Mouse (Mus musculus) midbrain, embryonic 13.5 days (tissue): ENCODE measurements at regions not wholly inside any gene's neighbourhood (a gene's known extent, or its start where the extent isn't known, plus 50 kb on each side); places are given as distances from the start of the nearest gene placed in this dataset.

Experiments
- ATAC-seq: fragments of 200-750 bp; cut with Nextera tagmentation; 2 replicates; pipeline ENCODE4 v1.8.0; 2017; ENCODE audit warnings: mild to moderate bottlenecking, moderate TSS enrichment, moderate library complexity
- H3K27ac ChIP-seq: fragments of 300-500 bp; sonication (generic); 2 replicates; pipeline ENCODE4 v1.5.1; 2015; ENCODE audit warnings: inconsistent platforms, mild to moderate bottlenecking, moderate library complexity
- H3K27me3 ChIP-seq: fragments of 300-500 bp; sonication (generic); 2 replicates; pipeline ENCODE4 v1.6.1; 2015; ENCODE audit warnings: mild to moderate bottlenecking, inconsistent platforms
- H3K36me3 ChIP-seq: fragments of 300-500 bp; sonication (generic); 2 replicates; pipeline ENCODE4 v1.6.1; 2015; ENCODE audit warnings: mild to moderate bottlenecking, inconsistent platforms
- H3K4me1 ChIP-seq: fragments of 300-500 bp; sonication (generic); replicated peaks from 2 replicates; pipeline ENCODE4 v1.6.1; 2015; ENCODE audit warnings: inconsistent platforms
- H3K4me2 ChIP-seq: fragments of 300-500 bp; sonication (generic); replicated peaks from 2 replicates; pipeline ENCODE4 v1.6.1; 2015; ENCODE audit warnings: moderate library complexity, mild to moderate bottlenecking, inconsistent platforms
- H3K4me3 ChIP-seq: fragments of 300-500 bp; sonication (generic); replicated peaks from 2 replicates; pipeline ENCODE4 v1.5.1; 2015; ENCODE audit warnings: mild to moderate bottlenecking, inconsistent platforms
- H3K9ac ChIP-seq: fragments of 300-500 bp; sonication (generic); replicated peaks from 2 replicates; pipeline ENCODE4 v1.6.1; 2015; ENCODE audit warnings: mild to moderate bottlenecking, inconsistent platforms
- H3K9me3 ChIP-seq: fragments of 300-500 bp; sonication (generic); 2 replicates; pipeline ENCODE4 v1.6.1; 2016; ENCODE audit warnings: mild to moderate bottlenecking, inconsistent platforms
- WGBS: fragments of 180-500 bp; shearing (Covaris S2); methylation state at CpG from one replicate; pipeline ENCODE4 v1.1.7; 2015; 5-methylcytosine and 5-hydroxymethylcytosine counted together

DNA sequence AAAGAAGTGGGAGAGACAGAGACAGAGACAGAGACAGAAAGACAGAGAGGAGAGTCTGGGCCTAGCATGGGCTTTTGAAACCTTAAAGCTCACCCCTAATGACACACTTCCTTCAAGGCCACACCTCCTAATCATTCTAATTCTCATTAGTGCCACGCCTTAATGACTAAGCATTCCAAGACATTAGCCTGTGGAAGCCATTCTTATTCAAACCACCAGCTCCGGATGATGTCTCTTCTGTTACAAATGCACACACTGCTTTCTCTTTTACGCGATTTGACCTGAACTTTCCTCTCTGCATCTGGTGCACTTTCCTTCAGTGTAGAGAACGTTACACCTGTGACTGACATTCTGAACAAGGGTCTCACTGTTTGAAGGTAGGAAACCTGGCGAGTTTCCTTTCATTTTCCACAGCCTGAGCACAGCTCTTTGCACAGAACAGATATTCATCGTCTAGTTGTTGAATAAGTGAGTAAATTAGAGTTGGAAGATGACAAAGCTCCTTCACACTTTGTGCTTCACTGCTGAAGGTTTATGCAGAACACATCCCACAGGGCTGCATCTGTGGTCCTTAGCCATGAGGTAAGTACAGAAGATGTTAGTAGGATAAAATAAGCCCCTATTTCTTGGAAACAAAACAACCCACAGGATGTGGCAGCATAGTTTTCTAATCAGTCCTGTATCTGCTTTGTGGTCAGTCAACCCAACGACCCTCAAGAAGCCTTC, 116.8 kb downstream of the Faxc start:
- ATAC-seq = no peak
- Histone ChIP-seq H3K27me3 (no peaks in the 10 kb centered on the region), H3K4me3 (no peak overlapping the region), H3K4me2 (no peak overlapping the region), H3K9me3 (no peaks in the 10 kb centered on the region), H3K27ac (no peak overlapping the region), H3K36me3 (no peaks in the 10 kb centered on the region), H3K4me1 (no peaks in the 10 kb centered on the region), H3K9ac (no peak overlapping the region)
- WGBS = 71% methylated on average over 8 of the region's 8 CpGs

GRCm38 (mm10) chr4:22066785-22067433, 135.8 kb downstream of the Faxc start:
- Histone ChIP-seq H3K36me3 (no peaks in the 10 kb centered on the region), H3K9ac (no peak overlapping the region), H3K27me3 (no peaks in the 10 kb centered on the region), H3K4me3 (no peak overlapping the region), H3K9me3 (no peaks in the 10 kb centered on the region; the same call in 1 of the 2 replicates), H3K4me1 (peaks cover 26% of the 10 kb centered on the region), H3K27ac (peak overlapping the region; percentile 84), H3K4me2 (peak overlapping the region; percentile 19; the same call in 1 of the 2 replicates)
- peak; percentile 94 for ATAC-seq
- 7% methylated on average over 5 of the region's 5 CpGs for WGBS

- no peak overlapping the region for H3K4me3 ChIP-seq
- peak; percentile 41; the same call in 1 of the 2 replicates for ATAC-seq
- no peaks in the 10 kb centered on the region for H3K27me3 ChIP-seq
- no peak overlapping the region for H3K9ac ChIP-seq
- WGBS = 57% methylated on average over 14 of the region's 14 CpGs
- H3K4me1 ChIP-seq = peaks cover 26% of the 10 kb centered on the region
- no peaks in the 10 kb centered on the region; the same call in 1 of the 2 replicates for H3K9me3 ChIP-seq
- peak overlapping the region; percentile 19 for H3K4me2 ChIP-seq
- H3K27ac ChIP-seq = peak overlapping the region; percentile 84
- no peaks in the 10 kb centered on the region for H3K36me3 ChIP-seq
Observed at GRCm38 (mm10) chr4:22067678-22068299, 136.7 kb downstream of the Faxc start.

DNA sequence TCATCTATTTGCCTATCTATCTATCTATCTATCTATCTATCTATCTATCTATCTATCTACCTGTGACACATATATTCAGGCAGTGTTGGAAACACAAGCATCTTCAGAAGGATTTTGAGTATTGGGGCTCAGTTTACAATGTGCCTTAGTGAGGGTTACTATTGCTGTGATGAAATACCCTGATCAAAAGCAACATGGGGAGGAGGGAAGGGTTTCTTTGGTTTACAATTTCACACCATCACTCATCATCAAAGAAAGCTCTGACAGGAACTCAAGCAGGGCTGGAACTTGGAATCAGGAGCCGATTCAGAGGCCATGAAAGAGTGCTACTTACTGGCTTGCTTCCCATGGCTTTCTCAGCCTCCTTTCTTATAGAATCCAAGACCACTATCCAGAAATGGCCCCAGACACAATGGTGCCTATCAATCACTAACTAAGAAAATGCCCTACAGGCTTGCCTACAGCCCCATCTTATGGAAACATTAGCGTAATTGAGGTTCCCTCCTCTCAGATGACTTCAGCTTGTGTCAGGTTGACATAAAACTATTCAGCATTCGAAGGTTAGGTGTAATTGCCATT, 157.2 kb downstream of the Faxc start:
- Histone ChIP-seq H3K27me3 (no peaks in the 10 kb centered on the region), H3K4me2 (no peak overlapping the region), H3K27ac (no peak overlapping the region), H3K4me3 (no peak overlapping the region), H3K9me3 (peaks cover 4% of the 10 kb centered on the region), H3K4me1 (peaks cover 4% of the 10 kb centered on the region; the same call in 1 of the 2 replicates), H3K9ac (no peak overlapping the region), H3K36me3 (no peaks in the 10 kb centered on the region)
- ATAC-seq = peak; percentile 80; the same call in 1 of the 2 replicates
- whole genome bisulfite sequencing = 43% methylated on average over 3 of the region's 3 CpGs

DNA sequence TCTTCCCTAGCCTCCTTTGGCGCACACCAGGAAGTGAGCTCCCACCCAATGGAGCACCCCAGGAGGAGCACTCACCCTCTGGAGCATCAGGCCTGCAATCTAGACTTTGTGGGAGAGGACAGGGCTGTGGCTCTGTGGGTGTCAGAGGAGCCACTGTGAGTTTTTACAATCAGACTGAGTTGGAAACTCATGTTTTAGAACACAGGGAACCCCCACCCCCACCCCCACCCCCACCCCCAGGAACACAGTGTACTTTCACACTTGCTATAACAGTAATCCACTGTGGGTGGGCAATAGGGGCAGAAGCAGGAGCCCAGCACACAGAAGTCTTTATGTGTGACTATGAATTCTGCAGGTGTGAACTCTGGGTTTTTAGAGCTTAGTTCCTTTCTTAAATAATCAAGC, 158.5 kb downstream of the Faxc start:
- Histone ChIP-seq H3K4me1 (peaks cover 10% of the 10 kb centered on the region), H3K27me3 (no peaks in the 10 kb centered on the region), H3K9ac (no peak overlapping the region), H3K4me3 (no peak overlapping the region), H3K27ac (no peak overlapping the region), H3K4me2 (no peak overlapping the region), H3K36me3 (no peaks in the 10 kb centered on the region), H3K9me3 (no peaks in the 10 kb centered on the region)
- no peak for ATAC-seq
- 88% methylated on average over 1 of the region's 1 CpGs for WGBS

GRCm38 (mm10) chr4:22090536-22090935, 159.4 kb downstream of the Faxc start:
- no peak for ATAC-seq

GRCm38 (mm10) chr4:22092551-22092950, 161.4 kb downstream of the Faxc start:
- WGBS = 71% methylated on average over 4 of the region's 4 CpGs
- Histone ChIP-seq H3K4me1 (peaks cover 26% of the 10 kb centered on the region), H3K36me3 (no peaks in the 10 kb centered on the region), H3K4me2 (no peak overlapping the region), H3K4me3 (no peak overlapping the region), H3K27me3 (no peaks in the 10 kb centered on the region), H3K9ac (no peak overlapping the region), H3K9me3 (no peaks in the 10 kb centered on the region), H3K27ac (no peak overlapping the region)
- ATAC-seq = no peak

More at GRCm38 (mm10) chr4:22090536-22090935, 159.4 kb downstream of the Faxc start:
- no peaks in the 10 kb centered on the region for H3K27me3 ChIP-seq
- H3K9me3 ChIP-seq = no peaks in the 10 kb centered on the region
- H3K36me3 ChIP-seq = no peaks in the 10 kb centered on the region
- 75% methylated on average over 11 of the region's 11 CpGs for WGBS
- H3K27ac ChIP-seq = no peak overlapping the region
- H3K9ac ChIP-seq = no peak overlapping the region
- peaks cover 19% of the 10 kb centered on the region for H3K4me1 ChIP-seq
- no peak overlapping the region for H3K4me3 ChIP-seq
- no peak overlapping the region for H3K4me2 ChIP-seq

DNA sequence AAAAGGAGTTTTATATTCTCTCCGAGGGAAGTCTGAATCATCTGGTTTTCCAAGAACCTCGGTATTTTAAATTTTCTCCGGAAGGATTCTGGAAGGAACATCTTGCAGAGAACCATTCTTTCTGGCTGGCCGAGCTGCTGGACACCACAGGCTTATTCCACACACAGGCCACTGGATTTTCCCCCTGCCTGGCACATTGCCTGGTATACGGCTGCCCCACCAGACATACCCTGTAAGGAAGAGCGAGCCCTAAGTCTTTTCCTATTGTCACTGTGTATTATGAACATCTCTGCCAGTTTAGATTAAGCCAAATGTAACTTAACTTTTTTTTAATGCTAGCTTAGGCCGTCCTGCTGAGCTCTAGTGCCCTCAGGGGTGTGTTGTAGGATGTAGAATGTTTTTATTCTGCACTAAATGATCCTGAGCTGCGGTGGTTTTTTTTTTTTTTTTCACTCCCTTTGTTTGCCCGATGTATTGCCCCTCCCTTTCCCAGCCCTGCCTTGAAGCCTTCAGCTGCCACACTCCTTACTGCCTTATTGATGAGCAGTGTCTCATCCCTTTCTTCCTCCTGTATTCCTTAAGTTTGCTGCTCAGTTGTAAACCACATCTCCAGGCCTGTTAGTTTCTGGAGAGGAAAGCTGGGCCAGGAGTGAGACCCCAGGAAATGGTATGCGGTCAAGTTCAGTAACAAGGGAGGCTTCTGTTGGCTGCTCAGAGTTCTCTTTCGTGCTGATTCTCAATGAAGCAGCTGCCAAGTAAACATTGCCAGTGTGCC, 164.3 kb downstream of the Faxc start:
- 17% methylated on average over 11 of the region's 11 CpGs for WGBS
- Histone ChIP-seq H3K27ac (peak overlapping the region; percentile 77), H3K4me3 (no peak overlapping the region), H3K36me3 (no peaks in the 10 kb centered on the region), H3K4me2 (peak overlapping the region; percentile 13), H3K9ac (no peak overlapping the region; the same call in 1 of the 2 replicates), H3K4me1 (peaks cover 26% of the 10 kb centered on the region), H3K9me3 (no peaks in the 10 kb centered on the region), H3K27me3 (no peaks in the 10 kb centered on the region)
- ATAC-seq = peak; percentile 88

GRCm38 (mm10) chr4:22098605-22099004, 167.5 kb downstream of the Faxc start:
- no peak overlapping the region for H3K4me2 ChIP-seq
- WGBS = 93% methylated on average over 9 of the region's 9 CpGs
- no peak overlapping the region for H3K27ac ChIP-seq
- no peaks in the 10 kb centered on the region for H3K27me3 ChIP-seq
- H3K9ac ChIP-seq = no peak overlapping the region
- H3K4me1 ChIP-seq = peaks cover 49% of the 10 kb centered on the region
- no peaks in the 10 kb centered on the region for H3K9me3 ChIP-seq
- no peaks in the 10 kb centered on the region for H3K36me3 ChIP-seq
- no peak for ATAC-seq
- H3K4me3 ChIP-seq = no peak overlapping the region

DNA sequence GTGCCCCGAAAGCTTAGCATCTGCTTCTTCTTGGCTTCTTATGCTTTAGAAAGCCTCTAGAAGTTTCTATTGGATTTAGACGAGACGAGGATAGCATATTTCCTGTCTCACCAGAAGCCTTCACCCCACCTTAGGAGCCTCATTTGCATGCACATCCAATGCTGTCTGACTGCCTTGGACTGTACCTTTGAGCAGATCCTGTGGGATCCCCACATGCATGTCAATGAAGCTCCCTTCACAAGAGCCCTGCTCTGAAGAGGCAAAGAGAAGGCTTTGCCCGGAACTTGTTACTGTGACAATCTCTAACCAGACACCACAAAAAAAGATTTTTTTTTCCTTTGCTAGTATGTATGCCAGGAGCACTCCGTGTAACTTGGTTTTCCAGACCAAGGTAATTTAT, 171.3 kb downstream of the Faxc start:
- no peaks in the 10 kb centered on the region for H3K9me3 ChIP-seq
- H3K4me2 ChIP-seq = no peak overlapping the region
- H3K27me3 ChIP-seq = no peaks in the 10 kb centered on the region
- peak; percentile 91 for ATAC-seq
- peaks cover 23% of the 10 kb centered on the region for H3K4me1 ChIP-seq
- no peak overlapping the region for H3K4me3 ChIP-seq
- no peaks in the 10 kb centered on the region for H3K36me3 ChIP-seq
- WGBS = 41% methylated on average over 5 of the region's 5 CpGs
- peak overlapping the region; percentile 71 for H3K27ac ChIP-seq
- H3K9ac ChIP-seq = no peak overlapping the region

DNA sequence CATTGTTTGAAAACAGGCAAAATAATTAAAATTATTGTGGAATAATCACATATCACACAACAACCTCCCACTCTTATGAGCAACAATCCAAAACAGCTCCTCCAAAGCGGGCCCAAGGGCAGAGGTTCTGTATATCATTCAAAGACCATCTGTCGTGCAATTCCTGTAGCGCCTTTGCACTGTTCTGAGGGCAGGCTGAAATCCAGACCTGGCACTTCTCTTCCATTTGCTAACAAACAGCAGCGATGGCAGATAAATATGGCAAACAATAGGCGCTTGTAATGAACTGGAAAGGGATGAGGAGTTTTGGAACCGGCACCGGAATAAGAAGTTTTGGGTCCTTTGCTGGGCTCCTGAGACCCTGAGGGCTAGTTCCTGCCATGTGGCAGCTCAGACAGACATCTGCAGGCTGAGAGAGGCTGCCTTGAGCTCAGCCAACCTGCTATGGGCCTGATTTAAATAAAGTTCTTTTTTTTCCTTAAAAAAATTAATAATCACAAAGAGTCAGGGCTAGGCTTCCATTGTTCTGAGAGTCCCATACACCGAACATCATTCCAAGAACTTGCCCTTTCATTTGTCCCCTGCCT, 172.0 kb downstream of the Faxc start:
- ATAC-seq = peak; percentile 86
- 47% methylated on average over 8 of the region's 8 CpGs for WGBS
- no peak overlapping the region for H3K4me3 ChIP-seq
- H3K27me3 ChIP-seq = no peaks in the 10 kb centered on the region
- H3K36me3 ChIP-seq = no peaks in the 10 kb centered on the region
- H3K4me2 ChIP-seq = no peak overlapping the region
- H3K9ac ChIP-seq = no peak overlapping the region
- H3K27ac ChIP-seq = peak overlapping the region; percentile 71
- peaks cover 23% of the 10 kb centered on the region for H3K4me1 ChIP-seq
- H3K9me3 ChIP-seq = no peaks in the 10 kb centered on the region
